Mouse (Mus musculus) CH12.LX (cell line): ENCODE data around the gene Dnal4. TPM values are rescaled to one million over a fixed set of nuclear protein-coding genes. Genes with fewer than 3 reads are reported as not detected.

ENCODE experiments used
- DNase-seq: peaks from one replicate; pipeline ENCODE4 v3.0.0-alpha.2; 2013; ENCODE audit errors: extremely low read depth
- H3K27ac ChIP-seq: 2 replicates; pipeline ENCODE4 v1.5.1; 2012; ENCODE audit warnings: low read depth, mild to moderate bottlenecking, control low read depth, moderate library complexity; ENCODE audit not compliant: insufficient read depth
- H3K27me3 ChIP-seq: replicated peaks from 2 replicates; pipeline ENCODE3; 2012; ENCODE audit warnings: inconsistent platforms
- H3K36me3 ChIP-seq, 2 experiments: replicated peaks in 1 of 2; 2 replicates each; pipeline versions ENCODE3 to v1.6.1; 2012; ENCODE audit warnings: inconsistent platforms in 1 of 2, low read length in 1 of 2, mild to moderate bottlenecking in 1 of 2, mixed read lengths in 1 of 2, moderate library complexity in 1 of 2; ENCODE audit not compliant: control insufficient read depth in 1 of 2, insufficient read depth in 1 of 2
- H3K4me1 ChIP-seq, 2 experiments: 2 replicates each; pipeline ENCODE4 v1.6.1; 2012; ENCODE audit warnings: inconsistent platforms in 1 of 2, moderate library complexity in 1 of 2; ENCODE audit not compliant: insufficient read depth in 2 of 2, control insufficient read depth in 1 of 2
- H3K4me2 ChIP-seq: 2 replicates; pipeline ENCODE4 v1.6.1; 2012; ENCODE audit warnings: low read depth, mild to moderate bottlenecking, control low read depth; ENCODE audit not compliant: poor library complexity, insufficient read depth, severe bottlenecking
- H3K4me3 ChIP-seq, 3 experiments: fragments of 150-350 bp in 1 of 3; sonication (generic) in 1 of 3; replicated peaks in 1 of 3; 2 replicates each; pipeline versions ENCODE3 to v1.5.1; 2011 to 2012; ENCODE audit warnings: low read depth in 2 of 3, low read length in 2 of 3, mild to moderate bottlenecking in 2 of 3, moderate library complexity in 2 of 3, control low read depth in 1 of 3, improper control_type of control experiment in 1 of 3, inconsistent platforms in 1 of 3, mixed read lengths in 1 of 3; ENCODE audit not compliant: poor library complexity in 1 of 3
- H3K79me2 ChIP-seq: replicated peaks from 2 replicates; pipeline ENCODE4 v1.6.1; 2012; ENCODE audit warnings: mild to moderate bottlenecking, moderate library complexity; ENCODE audit not compliant: control insufficient read depth, poor library complexity, insufficient read depth, severe bottlenecking; ENCODE audit errors: extremely low read depth
- H3K9ac ChIP-seq: 2 replicates; pipeline ENCODE4 v1.6.1; 2012; ENCODE audit warnings: low read depth, mild to moderate bottlenecking, control low read depth, moderate library complexity; ENCODE audit not compliant: insufficient read depth
- H3K9me3 ChIP-seq: replicated peaks from 2 replicates; pipeline ENCODE3; 2012; ENCODE audit warnings: low read length, inconsistent platforms, mixed read lengths
- CHD2 ChIP-seq: IDR thresholded peaks from 2 replicates; pipeline ENCODE4 v1.6.1; 2011; ENCODE audit warnings: low read length, improper control_type of control experiment
- E2F4 ChIP-seq: IDR thresholded peaks from 2 replicates; pipeline ENCODE4 v1.6.1; 2011; ENCODE audit warnings: low read depth, low read length, improper control_type of control experiment; ENCODE audit not compliant: insufficient replicate concordance
- EP300 ChIP-seq: IDR thresholded peaks from 2 replicates; pipeline ENCODE4 v1.6.1; 2011; ENCODE audit warnings: low read length, improper control_type of control experiment
- GABPA ChIP-seq: IDR thresholded peaks from 2 replicates; pipeline ENCODE4 v1.6.1; 2012; ENCODE audit warnings: low read depth, low read length, improper control_type of control experiment, inconsistent platforms; ENCODE audit not compliant: insufficient replicate concordance
- HCFC1 ChIP-seq: IDR thresholded peaks from 2 replicates; pipeline ENCODE4 v1.6.1; 2012; ENCODE audit warnings: low read depth, mild to moderate bottlenecking, inconsistent platforms, low read length, improper control_type of control experiment
- IRF4 ChIP-seq: IDR thresholded peaks from 2 replicates; pipeline ENCODE4 v1.6.1; 2014; ENCODE audit warnings: low read depth, mild to moderate bottlenecking, inconsistent platforms, low read length, improper control_type of control experiment
- JUND ChIP-seq: conservative IDR thresholded peaks from 2 replicates; pipeline ENCODE4 v1.6.1; 2011; ENCODE audit warnings: low read depth, low read length, improper control_type of control experiment
- KAT2A ChIP-seq: IDR thresholded peaks from 2 replicates; pipeline ENCODE4 v1.6.1; 2012; ENCODE audit warnings: low read length, improper control_type of control experiment, inconsistent platforms; ENCODE audit not compliant: insufficient replicate concordance
- MAFK ChIP-seq: IDR thresholded peaks from 2 replicates; pipeline ENCODE4 v1.6.1; 2011; ENCODE audit warnings: low read length, improper control_type of control experiment; ENCODE audit not compliant: insufficient replicate concordance
- MAX ChIP-seq: IDR thresholded peaks from 2 replicates; pipeline ENCODE4 v1.6.1; 2011; ENCODE audit warnings: low read length, improper control_type of control experiment
- MEF2A ChIP-seq: IDR thresholded peaks from 2 replicates; pipeline ENCODE4 v1.6.1; 2014; ENCODE audit warnings: low read depth, mild to moderate bottlenecking, inconsistent platforms, low read length, improper control_type of control experiment, borderline replicate concordance
- MXI1 ChIP-seq: IDR thresholded peaks from 2 replicates; pipeline ENCODE4 v1.6.1; 2011; ENCODE audit warnings: mild to moderate bottlenecking, low read depth, low read length, improper control_type of control experiment
- MYC ChIP-seq: IDR thresholded peaks from 2 replicates; pipeline ENCODE4 v1.6.1; 2011; ENCODE audit warnings: low read depth, mild to moderate bottlenecking, improper control_type of control experiment, low read length
- NELFE ChIP-seq: IDR thresholded peaks from 2 replicates; pipeline ENCODE4 v1.6.1; 2011; ENCODE audit warnings: low read depth, low read length, improper control_type of control experiment
- PAX5 ChIP-seq: IDR thresholded peaks from 2 replicates; pipeline ENCODE4 v1.6.1; 2012; ENCODE audit warnings: low read length, inconsistent platforms, mixed read lengths
- POLR2A ChIP-seq: IDR thresholded peaks from 2 replicates; pipeline ENCODE4 v1.6.1; 2011; ENCODE audit warnings: low read depth, mild to moderate bottlenecking, improper control_type of control experiment, low read length
- RAD21 ChIP-seq: IDR thresholded peaks from 2 replicates; pipeline ENCODE4 v1.6.1; 2011; ENCODE audit warnings: low read depth, mild to moderate bottlenecking, low read length, improper control_type of control experiment, moderate library complexity
- RCOR1 ChIP-seq: conservative IDR thresholded peaks from 2 replicates; pipeline ENCODE4 v1.6.1; 2012; ENCODE audit warnings: low read depth, mild to moderate bottlenecking, inconsistent platforms, low read length, improper control_type of control experiment
- SMC3 ChIP-seq: IDR thresholded peaks from 2 replicates; pipeline ENCODE4 v1.6.1; 2011; ENCODE audit warnings: low read depth, low read length, improper control_type of control experiment
- TBP ChIP-seq: conservative IDR thresholded peaks from 2 replicates; pipeline ENCODE4 v1.6.1; 2011; ENCODE audit warnings: low read depth, low read length, improper control_type of control experiment
- TCF12 ChIP-seq: IDR thresholded peaks from 2 replicates; pipeline ENCODE4 v1.6.1; 2014; ENCODE audit warnings: low read depth, mild to moderate bottlenecking, inconsistent platforms, low read length, improper control_type of control experiment
- UBTF ChIP-seq: IDR thresholded peaks from 2 replicates; pipeline ENCODE4 v1.6.1; 2012; ENCODE audit warnings: low read depth, mild to moderate bottlenecking, inconsistent platforms, low read length, improper control_type of control experiment, moderate library complexity
- USF1 ChIP-seq: IDR thresholded peaks from 2 replicates; pipeline ENCODE4 v1.6.1; 2014; ENCODE audit warnings: low read depth, mild to moderate bottlenecking, inconsistent platforms, low read length, improper control_type of control experiment
- USF2 ChIP-seq: conservative IDR thresholded peaks from 2 replicates; pipeline ENCODE4 v1.6.1; 2011; ENCODE audit warnings: low read depth, low read length, improper control_type of control experiment
- ZC3H11A ChIP-seq: IDR thresholded peaks from 2 replicates; pipeline ENCODE4 v1.6.1; 2012; ENCODE audit warnings: low read depth, mild to moderate bottlenecking, inconsistent platforms, low read length, improper control_type of control experiment
- ZKSCAN1 ChIP-seq: IDR thresholded peaks from 2 replicates; pipeline ENCODE4 v1.6.1; 2012; ENCODE audit warnings: low read depth, inconsistent platforms, low read length, improper control_type of control experiment, borderline replicate concordance
- ZNF384 ChIP-seq: IDR thresholded peaks from 2 replicates; pipeline ENCODE4 v1.6.1; 2012; ENCODE audit warnings: low read depth, low read length, improper control_type of control experiment, inconsistent platforms
- dilution Hi-C: fragments of 300-500 bp; cut with MboI; formaldehyde crosslinking; loops from 2 replicates; pipeline ENCODE4 v1.14.3; 2020; ENCODE audit warnings: low sequenced_read_pairs; ENCODE audit not compliant: extremely low pct_unique_long_range_greater_than_20kb, extremely low pct_ligation_motif_present
- in situ Hi-C: fragments of 300-500 bp; cut with MboI; formaldehyde crosslinking; loops from 3 replicates; pipeline ENCODE4 v1.14.3; 2019; ENCODE audit warnings: low sequenced_read_pairs, low pct_ligation_motif_present, low pct_unique_long_range_greater_than_20kb, mixed read lengths
- polyA plus RNA-seq: library from polyadenylated mRNA; unstranded; fragments of >175 nt; gene quantifications from 2 replicates; pipeline ENCODE4 v1.2.1, GENCODE M21; 2012; ENCODE audit warnings: low read depth; ENCODE audit not compliant: insufficient read length
- total RNA-seq, 2 experiments: library from RNA; depleted of rRNA; stranded (reverse); fragments of 300-350 nt in 1 of 2; fragments of >200 nt in 1 of 2; gene quantifications; 2 replicates each; pipeline ENCODE4 v1.2.3; 2012 to 2014

The Dnal4 gene
- total and polyA plus RNA-seq, 3 experiments, result 11.7 to 20.9 (median 18.5) TPM

DNA sequence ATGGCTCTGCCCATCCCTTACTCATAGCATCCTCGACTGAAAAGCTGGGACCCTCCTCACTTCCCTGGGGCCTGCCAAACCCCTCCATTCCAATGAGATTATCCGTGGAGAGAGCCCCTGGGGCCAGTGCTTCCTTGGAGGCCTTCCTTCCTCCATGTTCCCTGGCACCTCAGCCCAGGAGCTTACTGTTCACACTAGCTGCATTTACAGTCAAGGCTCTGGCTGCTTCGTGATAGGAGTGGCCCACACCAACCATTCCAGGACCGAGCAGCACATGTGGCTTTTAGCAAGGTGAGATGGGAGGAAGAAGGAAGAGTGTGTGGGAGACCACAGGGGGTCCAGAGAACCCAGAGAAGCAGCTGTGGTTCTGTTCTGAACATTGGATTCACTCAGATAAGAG lies 23.8 kb downstream of the Dnal4 start:
- Histone ChIP-seq H3K27me3 (no peaks in the 10 kb centered on the region), H3K4me3 (no peak overlapping the region), H3K79me2 (no peaks in the 10 kb centered on the region), H3K9me3 (no peaks in the 10 kb centered on the region), H3K9ac (no peak overlapping the region), H3K4me1 (peaks cover 0 to 35% of the 10 kb centered on the region in 2 experiments; a peak in 2 of 4 replicates), H3K4me2 (no peak overlapping the region), H3K27ac (no peak overlapping the region), H3K36me3 (peaks cover 0 to 19% of the 10 kb centered on the region in 2 experiments)
- in situ Hi-C loops, result no loop called here
- dilution Hi-C loops, result no loop called here
- DNase-seq, result no peak
- no peak for TF ChIP-seq HCFC1
- no peak for TF ChIP-seq MAFK
- TF ChIP-seq NELFE, result no peak
- TF ChIP-seq RCOR1, result no peak
- TF ChIP-seq ZKSCAN1, result no peak
- no peak for TF ChIP-seq IRF4
- no peak for TF ChIP-seq ZNF384
- no peak for TF ChIP-seq E2F4
- TF ChIP-seq MXI1, result no peak
- TF ChIP-seq MYC, result no peak
- no peak for TF ChIP-seq UBTF
- TF ChIP-seq TCF12, result no peak
- no peak for TF ChIP-seq TBP
- TF ChIP-seq EP300, result no peak
- no peak for TF ChIP-seq PAX5
- TF ChIP-seq SMC3, result no peak
- no peak for TF ChIP-seq USF2

DNA sequence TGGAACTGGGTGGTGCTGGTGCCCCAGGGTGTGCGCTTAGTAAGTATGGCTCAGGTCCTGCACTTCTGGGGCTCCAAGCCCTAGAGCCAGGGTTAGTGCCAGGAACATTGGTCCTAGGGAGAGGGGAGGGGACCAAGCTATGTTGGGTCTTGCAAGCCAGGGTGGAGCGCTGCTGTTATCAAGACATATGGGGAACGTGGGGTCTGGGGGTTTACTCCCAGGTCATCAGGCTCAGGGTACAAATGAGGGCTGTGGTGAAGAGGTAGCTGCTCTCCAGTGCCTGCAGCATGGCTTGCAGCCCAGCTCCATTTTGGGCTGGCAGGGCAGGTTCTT lies 24.3 kb downstream of the Dnal4 start:
- Histone ChIP-seq H3K79me2 (no peaks in the 10 kb centered on the region), H3K36me3 (peaks cover 0 to 23% of the 10 kb centered on the region in 2 experiments), H3K4me2 (no peak overlapping the region), H3K9me3 (no peaks in the 10 kb centered on the region), H3K27ac (no peak overlapping the region), H3K9ac (no peak overlapping the region), H3K4me1 (peaks cover 0 to 40% of the 10 kb centered on the region in 2 experiments; a peak in 2 of 4 replicates), H3K4me3 (no peak overlapping the region), H3K27me3 (no peaks in the 10 kb centered on the region)
- TF ChIP-seq MAX (no peak), MEF2A (no peak), USF1 (no peak), RCOR1 (no peak), ZNF384 (no peak), SMC3 (no peak), CHD2 (no peak), PAX5 (no peak), GABPA (no peak), KAT2A (no peak), JUND (no peak), IRF4 (no peak), ZC3H11A (no peak), POLR2A (no peak), E2F4 (no peak), RAD21 (no peak), TCF12 (no peak)
- dilution Hi-C loops, result no loop called here
- in situ Hi-C loops, result no loop called here
- DNase-seq, result no peak
